Mouse (Mus musculus) T-cell, adult 2 months (primary cell): ENCODE measurements around the gene Apba3.

Source experiments
- DNase-seq: peaks from one replicate; pipeline ENCODE4 v3.0.0; 2022; ENCODE audit warnings: low spot score

Apba3 gene

DNA sequence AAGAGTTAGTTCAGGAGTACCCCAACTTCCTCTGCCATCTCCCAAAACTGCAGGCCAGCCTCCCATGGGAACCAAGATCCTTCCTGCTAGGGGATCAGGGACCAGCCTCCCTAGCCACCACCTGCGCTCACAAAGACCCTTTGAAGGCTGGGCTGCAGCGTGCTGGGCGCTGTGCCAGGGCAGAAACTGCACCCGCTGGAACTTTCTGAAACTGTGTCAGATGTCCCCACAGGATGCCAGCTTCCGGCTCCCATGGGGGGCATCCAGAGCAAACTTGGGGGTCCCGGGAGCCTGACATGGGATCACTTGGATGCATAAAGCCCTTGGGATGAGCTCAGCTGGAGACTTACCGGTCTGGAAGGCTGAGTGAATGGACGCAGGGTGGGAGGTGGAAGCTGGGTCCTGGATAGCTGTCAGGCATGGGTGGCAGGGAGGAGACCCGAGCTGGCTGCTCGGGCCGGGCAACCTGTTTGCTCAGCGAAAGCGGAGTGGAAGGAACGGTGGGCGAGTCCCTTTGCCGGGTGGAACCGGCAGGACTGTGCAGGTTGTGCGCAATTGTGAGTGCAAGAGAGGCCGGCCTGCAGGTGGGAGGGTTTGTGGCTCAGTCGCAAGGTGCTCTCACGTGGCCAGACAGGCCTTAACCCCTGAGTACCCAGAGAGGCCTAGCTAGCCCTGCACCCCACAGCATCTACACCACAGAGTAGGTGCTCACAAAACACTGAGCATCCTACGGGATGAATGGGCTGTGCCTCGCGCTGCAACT lies 24.1 kb downstream of the Apba3 start:
- no peak for DNase-seq

DNA sequence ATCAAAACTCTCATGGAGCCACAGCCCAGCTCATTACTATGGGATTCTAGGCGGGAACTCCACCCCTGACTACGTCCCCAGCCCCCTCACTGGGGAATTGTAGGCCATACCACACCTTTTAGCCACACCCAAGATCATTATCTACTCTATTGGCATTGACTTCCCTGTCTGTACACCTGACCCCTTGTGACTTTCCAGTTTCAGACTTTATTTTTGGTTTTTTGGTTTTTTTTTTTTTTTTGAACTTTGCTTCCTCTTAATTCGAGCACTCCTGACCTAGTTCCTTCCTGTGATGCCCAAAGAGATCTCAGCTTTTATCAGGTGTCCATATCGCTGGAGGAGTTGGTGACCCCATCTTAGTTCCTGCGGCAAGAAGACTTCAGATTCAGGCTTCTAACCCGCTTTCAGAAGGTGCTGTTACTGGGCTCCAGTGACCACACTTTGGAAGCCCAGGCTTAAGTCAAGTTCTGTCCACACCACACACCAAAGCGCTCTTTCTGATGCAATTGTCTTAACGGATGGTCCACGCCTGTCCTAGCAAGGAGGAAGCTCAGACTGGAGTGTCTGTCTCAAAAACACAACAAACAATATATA lies 24.8 kb downstream of the Apba3 start, which contains the start of gene Tjp3:
Tjp3 (minus strand) TSS at position 71 of the 594 bp plus-strand sequence.
- DNase-seq: no peak

DNA sequence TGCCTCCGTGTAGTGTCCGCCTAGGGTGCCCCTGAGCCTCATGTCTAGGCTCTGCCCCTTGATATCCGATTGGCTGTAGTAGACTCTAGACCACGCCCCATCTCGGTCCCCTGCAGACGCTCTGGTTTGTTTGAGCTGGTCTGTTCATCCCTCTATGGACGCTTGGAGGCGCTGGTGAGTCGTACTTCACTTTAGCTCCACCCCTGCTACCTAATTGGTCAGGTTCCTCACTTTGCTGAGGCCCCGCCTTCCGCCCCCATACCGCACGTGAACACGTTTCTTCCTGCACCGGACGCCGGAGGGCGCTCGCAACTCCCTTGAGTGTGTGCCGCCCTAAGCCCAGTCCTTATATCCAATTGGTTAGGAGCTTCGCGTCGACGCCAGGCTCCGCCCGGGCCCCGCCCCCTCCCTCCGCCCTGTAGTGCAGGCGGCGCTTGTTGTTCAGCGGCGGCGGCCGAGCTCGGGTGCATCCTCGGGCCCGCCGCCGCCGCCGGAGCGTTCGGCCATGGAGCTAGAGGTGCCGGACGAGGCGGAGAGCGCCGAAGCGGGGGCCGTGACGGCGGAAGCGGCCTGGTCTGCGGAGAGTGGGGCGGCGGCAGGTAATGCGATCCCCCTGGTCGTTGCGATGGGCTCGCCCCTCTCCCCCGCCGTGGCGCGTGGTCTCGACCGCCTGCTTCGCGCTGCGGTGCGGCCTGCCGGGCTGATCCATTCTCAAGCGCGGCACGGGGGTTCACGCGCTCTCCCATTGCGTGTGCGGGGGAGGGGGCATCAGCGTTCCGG lies 26.0 kb downstream of the Apba3 start, which contains the start of gene Pip5k1c:
Pip5k1c (plus strand) TSS at position 410 of the 780 bp plus-strand sequence.
- DNase-seq: peak; percentile 100

DNA sequence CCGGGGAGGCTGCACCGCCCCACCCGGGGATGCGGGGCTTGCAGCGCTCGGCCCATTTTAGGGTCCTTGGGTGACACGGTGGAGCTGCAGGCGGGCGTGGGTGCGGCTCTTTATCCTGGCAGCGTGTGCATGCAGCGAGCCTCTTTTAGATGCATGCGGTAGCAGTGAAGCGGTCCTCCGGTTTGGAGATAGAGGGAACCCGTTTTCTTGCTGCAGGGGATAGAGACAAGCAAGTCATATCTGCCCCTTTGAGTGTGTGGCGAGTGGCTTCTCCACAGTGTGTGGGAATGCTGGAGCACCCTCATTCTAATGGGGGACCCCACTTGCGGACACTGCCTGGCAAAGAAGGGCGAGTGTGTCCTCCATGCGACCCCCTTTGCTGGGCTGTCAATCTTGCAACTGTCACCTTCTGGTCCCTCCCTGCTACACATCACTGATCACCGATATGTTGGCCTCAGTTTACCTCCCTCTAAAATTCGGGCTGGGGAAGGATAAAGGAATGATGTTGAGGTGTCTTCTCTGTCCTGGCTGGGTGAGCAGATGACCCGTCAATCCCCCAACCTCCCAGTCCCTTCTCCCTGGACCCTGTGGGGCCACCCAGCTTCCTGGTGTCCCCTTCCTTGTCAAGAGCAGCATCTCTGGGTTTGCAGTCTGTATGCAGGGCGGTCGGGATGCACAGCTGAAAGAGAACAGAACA lies 26.7 kb downstream of the Apba3 start:
- DNase-seq: no peak

DNA sequence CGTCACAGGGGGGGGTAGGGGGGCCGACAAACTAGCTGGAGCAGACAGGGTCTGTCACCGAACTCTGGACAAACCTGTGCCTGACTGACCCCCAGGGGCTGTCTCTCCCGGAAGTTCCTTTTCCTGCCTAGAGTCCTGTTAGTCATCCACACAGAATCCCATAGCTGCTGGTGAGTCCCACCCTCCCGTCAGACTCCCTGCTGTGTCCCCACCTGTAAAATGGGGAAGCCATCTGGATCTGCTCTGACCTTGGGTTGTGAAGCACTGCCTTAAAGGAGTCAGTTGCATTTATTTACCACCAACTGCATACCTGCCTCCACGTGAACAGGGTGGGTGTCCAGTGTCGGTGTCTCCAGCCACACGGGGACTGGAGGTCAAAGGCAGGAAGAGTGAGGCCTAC lies 27.7 kb downstream of the Apba3 start:
- DNase-seq: no peak

DNA sequence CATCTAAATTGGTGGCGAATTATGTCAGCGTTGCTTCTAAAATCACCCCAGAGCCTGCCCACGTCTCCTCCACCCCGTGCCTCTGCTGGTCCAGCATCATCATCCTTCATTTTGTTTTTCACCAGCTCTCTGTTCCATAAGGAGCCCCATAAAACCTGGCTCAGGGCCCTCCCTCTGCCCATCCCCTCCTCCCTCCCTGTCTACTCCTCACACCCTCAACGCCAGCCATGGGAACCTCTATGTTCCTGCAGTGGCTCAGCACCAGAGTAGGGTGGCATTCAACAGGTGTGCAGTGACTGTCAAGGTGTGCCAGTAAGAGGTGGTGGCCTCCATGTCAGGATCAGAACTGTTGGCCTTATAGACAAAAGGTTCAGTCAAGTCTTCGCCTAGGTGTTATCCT lies 28.4 kb downstream of the Apba3 start:
- DNase-seq: no peak

DNA sequence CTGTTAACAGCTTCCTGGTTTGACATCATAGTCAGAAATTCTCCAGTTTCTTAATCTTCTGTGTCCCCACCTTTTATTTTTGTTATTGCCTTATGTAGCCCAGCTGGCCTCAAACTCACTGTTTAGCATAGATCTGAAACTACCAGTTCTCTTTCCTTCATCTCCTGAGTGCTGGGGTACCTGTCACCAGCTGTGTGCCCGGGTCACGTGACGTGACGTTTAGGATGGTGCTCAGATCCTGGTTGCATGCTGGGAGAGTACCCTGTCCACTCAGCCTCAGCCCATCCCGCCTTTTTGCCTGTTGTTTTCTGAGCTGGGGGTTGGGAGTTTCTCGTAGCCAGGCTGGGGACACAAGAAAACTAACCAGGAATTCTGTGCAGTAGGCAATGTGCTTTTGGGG lies 30.5 kb downstream of the Apba3 start:
- DNase-seq: peak; percentile 37

DNA sequence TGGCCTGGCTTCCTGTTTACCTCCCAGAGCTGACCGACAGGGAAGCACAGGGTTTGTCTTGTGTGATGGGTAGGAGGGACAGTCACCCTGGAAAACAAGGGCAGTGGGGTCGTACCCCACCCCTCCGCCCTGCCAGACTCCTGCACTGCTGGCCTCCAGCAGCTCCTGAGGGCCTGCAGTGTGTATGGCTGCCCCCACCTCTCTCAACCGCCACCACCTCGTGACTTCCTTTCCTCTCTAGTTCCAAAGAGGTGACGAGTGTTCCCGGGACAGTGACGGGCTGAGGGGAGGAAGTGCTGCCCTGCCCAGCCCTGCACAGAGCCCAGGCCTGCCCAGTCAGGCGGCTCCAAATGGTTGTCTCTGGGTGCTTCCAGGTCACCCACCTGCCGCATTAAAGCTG lies 31.1 kb downstream of the Apba3 start:
- peak; percentile 81 for DNase-seq

DNA sequence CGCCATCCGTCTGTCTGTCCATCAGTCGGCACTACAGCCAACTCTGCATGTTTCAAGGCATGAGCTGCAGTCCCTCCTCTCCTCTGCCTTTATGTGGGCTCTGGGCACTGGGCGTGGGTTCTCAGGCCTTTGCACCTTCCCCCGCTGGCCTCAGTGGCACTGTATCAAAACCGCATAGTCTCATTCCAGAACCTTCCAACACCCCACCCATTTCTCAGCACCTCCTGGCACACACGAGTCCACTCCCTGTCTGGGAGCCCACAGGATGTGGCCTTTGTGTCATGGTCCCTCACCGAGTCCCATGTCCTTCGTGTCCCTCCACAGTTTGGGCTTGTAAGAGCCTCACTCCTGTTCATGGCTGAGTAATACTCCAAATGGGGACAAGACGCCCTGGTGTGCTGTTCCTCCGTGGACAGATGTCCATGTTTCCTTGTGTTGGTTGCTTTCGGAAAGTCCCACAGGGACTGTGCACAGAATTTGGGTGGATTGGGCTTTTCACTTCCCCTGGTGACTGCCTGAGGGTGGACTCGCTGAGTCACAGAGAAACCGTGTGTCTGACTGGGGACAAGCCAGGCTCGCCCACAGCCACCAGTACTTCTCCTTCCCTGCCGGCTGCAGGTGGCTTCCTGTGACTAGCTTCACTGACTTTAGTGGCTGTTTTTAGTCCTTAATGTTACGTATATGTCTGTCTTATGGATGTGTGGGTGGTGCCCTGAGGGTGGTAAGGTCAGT lies 31.8 kb downstream of the Apba3 start:
- DNase-seq: peak; percentile 61

DNA sequence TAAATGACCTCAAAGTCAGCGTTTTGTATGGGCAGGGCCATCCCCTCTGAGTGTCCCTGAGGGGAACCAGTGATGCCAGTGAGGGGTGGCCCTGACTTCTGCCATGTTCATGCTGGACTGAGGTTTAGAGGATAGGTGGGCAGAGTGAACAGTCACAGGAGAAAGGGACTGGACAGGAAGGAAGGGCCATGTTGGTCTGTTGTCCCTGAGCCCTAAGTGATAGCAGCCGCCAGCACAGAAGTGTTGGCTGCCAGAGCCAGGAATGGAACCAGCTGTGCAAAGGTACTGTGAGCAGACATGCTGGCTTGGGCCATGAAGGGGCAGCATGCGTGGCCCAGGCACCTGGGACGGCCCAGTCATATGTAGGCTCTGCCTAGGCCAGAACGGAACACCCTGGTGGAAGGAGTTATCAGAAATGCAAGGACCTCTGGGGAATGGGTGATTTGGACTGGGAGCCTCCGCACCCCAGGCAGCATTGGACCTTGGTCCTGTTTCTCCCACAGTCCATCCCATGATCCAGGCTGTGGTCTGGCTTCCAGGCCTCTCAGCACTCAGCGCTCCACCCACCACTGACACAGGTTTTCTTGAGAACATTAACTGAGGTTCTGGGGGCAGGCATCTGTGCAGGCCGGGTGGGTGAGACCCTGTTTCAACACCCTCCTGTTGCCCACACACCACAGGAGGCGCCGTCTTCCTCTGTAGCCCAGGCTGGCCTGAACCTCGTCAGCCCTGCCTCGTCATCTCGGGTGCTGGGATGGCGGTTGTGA lies 33.0 kb downstream of the Apba3 start:
- no peak for DNase-seq

DNA sequence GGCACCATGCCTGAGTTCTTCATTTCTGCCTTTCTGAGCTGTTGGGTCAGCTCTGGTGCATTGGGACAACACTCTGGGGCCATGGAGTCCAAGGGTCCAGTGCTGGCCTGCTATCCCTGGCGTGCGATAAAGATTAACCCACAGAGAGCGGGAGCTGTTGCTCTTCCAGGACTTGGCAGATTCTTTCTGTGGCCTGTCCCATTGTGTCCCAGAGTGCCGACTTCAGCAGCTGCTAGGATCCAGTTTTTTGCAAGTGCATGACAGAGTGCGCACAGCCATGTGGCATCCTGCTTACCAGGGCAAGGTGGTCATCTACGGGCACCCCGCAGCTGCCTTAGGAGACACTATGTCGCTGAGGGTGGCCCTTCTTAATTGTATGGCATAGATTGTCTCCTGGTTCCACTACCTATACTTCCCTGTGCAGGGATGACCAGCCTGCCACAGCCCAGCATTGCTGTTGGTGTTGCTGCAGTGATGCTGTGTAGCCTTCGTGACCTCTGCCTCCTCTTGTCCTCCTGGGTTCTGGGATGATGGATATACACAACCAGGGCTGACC lies 33.7 kb downstream of the Apba3 start:
- no peak for DNase-seq

DNA sequence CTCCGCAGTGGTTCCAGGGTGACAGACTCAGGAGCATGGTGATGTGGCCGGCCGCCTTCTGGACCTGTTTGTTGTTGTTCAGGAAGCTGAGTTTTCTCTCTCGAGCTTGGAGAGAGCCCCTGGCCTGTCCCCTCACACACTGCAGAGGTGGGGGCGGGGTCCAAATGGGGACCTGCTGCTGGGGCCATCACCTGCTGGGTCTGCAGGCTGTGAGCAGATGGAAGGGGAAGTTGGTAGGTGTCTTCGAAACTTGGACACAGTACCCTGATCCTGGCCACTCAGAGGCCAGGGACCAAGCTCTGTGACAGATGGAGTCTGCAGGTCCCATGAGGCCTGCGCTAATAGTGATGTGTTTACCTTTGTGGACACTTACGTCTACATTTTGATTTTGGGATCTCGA lies 34.6 kb downstream of the Apba3 start:
- no peak for DNase-seq

DNA sequence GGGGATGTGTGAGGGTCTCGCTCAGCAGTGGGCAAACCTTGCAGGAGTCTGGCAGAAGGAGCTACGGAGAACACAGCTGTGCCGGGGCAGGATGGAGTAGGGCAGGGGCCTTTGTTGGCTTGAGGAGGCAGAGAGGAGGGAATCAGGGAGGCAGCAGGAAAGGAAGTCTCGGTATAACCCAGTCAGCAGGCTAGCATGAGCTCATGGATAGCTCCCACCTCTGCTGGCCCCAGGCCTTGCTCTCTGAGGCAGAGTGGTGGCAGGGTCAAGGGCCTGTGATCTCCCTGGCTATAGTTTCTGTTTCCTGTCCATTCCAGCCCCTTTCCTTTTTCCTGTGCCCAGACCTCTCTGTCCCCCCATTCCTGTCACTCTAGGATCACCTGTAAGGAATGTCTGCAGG lies 35.5 kb downstream of the Apba3 start:
- DNase-seq: no peak

DNA sequence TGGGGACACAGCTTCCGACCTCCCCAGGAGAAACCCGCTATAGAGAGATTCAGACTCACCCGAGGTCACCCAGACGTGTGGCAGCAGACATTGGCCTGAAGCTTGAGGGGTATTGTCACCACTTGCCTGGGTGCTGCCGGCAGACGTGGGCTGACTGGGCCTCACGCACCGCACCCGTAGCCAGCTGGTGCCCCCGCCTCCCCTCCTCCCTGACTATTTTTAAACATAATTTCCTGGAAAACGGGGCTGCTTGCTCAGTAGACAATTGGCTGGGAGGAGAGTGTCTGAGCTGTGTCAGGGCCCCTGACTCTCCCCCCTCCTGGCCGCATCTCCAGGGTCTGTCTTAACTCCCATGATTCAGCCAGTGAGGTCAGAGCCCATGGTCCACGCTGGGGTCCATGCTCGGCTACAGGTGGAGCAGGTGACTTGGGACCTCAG lies 36.0 kb downstream of the Apba3 start:
- DNase-seq: no peak

DNA sequence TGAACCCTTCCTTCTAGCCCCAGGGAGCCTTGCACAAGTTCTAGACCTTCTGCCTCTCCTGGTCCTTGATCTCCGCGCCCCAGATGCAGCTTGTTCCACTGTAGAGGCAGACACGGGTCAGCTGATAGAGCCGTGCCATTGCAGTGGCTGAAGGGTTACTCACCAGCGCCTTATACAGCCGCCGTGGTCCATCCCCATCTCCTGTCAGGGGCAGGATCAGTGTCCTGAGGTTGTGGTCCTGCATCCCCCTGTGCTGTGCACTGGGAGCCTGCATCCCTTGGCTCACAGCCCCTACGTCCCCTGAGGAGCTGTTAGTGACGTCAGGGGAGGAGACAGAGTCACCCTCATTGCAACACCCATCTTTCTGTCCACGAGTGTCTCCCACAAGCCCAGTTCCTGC lies 36.5 kb downstream of the Apba3 start:
- no peak for DNase-seq

DNA sequence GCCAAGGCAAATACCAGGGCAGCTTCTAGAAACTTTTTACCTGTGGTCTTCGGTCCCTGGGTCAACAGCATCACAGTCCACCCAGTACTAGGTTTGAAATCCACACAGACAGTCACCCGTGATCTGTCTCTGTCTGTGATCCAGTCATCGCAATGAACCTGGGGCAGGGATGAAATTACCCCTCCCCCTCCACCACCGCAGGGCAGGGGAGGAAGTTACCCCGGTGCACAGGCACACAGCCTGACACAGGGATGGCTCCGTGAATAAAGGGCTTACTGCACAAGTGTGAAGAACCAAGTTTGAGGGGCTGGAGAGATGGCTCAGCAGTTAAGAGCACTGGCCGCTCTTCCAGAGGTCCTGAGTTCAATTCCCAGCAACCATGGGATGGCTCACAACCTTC lies 37.0 kb downstream of the Apba3 start:
- DNase-seq: peak; percentile 64

DNA sequence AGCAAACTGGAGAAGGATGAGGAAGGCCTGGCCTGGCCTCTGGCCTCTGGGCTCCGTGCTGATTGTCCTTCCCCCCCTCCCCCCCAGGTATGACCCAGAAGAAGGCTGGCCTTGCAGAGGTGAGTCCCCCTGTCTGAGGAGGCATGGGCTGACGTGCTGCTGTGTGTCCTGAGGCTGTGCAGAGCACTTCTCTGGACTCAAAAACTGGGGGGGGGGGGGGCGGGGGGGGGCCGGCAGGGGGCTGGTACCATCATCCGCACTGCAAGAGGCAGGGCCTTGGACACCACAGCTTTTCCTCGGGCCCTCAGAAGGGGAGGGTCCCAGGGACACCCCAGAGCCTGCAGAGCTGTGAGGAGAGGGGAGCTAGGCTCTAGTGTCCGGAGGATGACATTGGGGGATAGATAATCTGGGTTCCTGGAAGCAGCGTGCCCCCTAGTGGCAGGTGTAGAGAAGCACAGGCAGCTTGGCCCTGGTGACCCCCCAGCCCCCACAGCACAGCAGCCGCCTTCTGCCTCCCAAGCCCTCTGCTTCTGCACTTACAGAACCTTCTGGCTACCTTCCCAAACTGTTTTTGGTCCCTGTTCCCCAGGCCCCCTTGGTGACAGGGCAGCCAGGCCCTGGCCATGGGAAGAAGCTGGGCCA lies 38.0 kb downstream of the Apba3 start:
- peak; percentile 65 for DNase-seq

DNA sequence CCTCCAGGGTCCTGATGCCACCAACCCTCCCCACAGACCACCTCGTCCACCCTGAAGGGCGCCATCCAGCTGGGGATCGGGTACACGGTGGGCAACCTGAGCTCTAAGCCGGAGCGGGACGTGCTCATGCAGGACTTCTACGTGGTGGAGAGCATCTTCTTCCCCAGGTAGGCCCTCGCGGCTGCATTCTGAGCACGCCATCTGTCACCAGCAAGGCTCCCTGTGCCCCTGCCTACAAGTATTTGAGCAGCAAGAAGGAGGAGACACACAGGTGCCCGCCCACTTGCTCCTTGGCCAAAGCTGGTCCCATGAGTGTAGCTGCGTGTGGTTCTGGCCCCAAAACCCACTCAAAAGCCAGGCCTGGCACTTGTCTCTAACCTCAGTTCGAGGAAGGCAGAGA lies 38.9 kb downstream of the Apba3 start:
- DNase-seq: no peak

DNA sequence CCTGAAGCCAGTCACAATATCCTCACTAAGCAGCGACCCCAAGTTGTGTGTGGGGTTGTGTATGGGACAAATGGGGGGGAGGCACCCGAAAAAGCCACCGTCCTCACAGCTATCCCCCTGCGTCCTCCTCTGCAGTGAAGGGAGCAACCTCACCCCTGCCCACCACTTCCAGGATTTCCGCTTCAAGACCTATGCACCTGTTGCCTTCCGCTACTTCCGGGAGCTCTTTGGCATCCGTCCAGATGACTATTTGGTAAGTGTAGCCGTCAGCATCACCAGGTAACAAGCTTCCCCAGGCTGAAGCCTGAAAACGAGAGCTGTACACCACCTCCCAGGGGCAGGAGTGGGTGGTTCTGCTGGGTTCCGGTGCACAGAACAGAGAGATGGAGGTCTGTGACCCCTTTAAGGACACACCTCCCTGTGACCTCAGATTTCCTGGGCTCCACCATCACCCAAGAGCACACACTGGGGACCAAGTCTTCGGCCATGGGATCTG lies 39.5 kb downstream of the Apba3 start:
- no peak for DNase-seq
